In genomic region chr4:103961134-103962049, GRCm38 (mm10) we compare ENCODE assay signal across 16 mouse cellular contexts.
DNase-seq lines count a peak whose midpoint lies in the region; ATAC-seq and TF ChIP-seq lines count a peak whose summit lies in the region.
"Had no signal": no experiment of that assay in that cellular context is flagged by ENCODE, and none has a peak within 500 bp of the region (broad histone marks: within the 10 kb centered on the region; RNA-seq: fewer than 3 reads in every experiment).

No protein-coding gene starts in this region.

- ATAC-seq in forebrain, postnatal 0 days, result 0 out of 2 replicates have a peak, but pooled peaks have one; percentile 27
- ATAC-seq in forebrain, embryonic 12.5 days (ENCODE audit: low FRiP score), result no peak
- ATAC-seq in midbrain, embryonic 15.5 days (replicated peaks), result peak; percentile 78
- ATAC-seq: intestine, embryonic 16.5 days had no signal

- no peak overlapping the region for H3K4me2 ChIP-seq in forebrain, postnatal 0 days (ENCODE audit: low read depth)
- H3K4me2 ChIP-seq in forebrain, embryonic 12.5 days, result no peak overlapping the region
- H3K4me2 ChIP-seq in midbrain, embryonic 15.5 days, result no peak overlapping the region
- H3K4me2 ChIP-seq: embryonic facial prominence, embryonic 12.5 days; liver, embryonic 11.5 days; lung, embryonic 14.5 days had no signal

- H3K4me3 ChIP-seq in forebrain, postnatal 0 days (ENCODE audit: low read depth, low read length), result no peak overlapping the region
- no peak overlapping the region for H3K4me3 ChIP-seq in forebrain, embryonic 12.5 days (replicated peaks)
- no peak overlapping the region for H3K4me3 ChIP-seq in midbrain, embryonic 15.5 days
- H3K4me3 ChIP-seq: embryonic facial prominence, embryonic 12.5 days; hindbrain, embryonic 10.5 days had no signal

- WGBS in forebrain, postnatal 0 days, result 56% methylated on average over 7 of the region's 7 CpGs
- 60% methylated on average over 7 of the region's 7 CpGs for WGBS in forebrain, embryonic 12.5 days
- 50% methylated on average over 7 of the region's 7 CpGs for WGBS in midbrain, embryonic 15.5 days

- H3K27ac ChIP-seq in forebrain, postnatal 0 days (ENCODE audit: low read depth, low read length), result no peak overlapping the region
- H3K27ac ChIP-seq in forebrain, embryonic 12.5 days, result no peak overlapping the region
- 0 out of 2 replicates have a peak overlapping the region, but pooled peaks have one; percentile 29 for H3K27ac ChIP-seq in midbrain, embryonic 15.5 days
- H3K27ac ChIP-seq: embryonic facial prominence, embryonic 12.5 days; hindbrain, embryonic 10.5 days had no signal

- H3K9me3 ChIP-seq in forebrain, postnatal 0 days (ENCODE audit: low read length), result no peaks in the 10 kb centered on the region
- H3K9me3 ChIP-seq in forebrain, embryonic 12.5 days, result no peaks in the 10 kb centered on the region
- H3K9me3 ChIP-seq in midbrain, embryonic 15.5 days, result no peaks in the 10 kb centered on the region
- H3K9me3 ChIP-seq: embryonic facial prominence, embryonic 12.5 days; hindbrain, embryonic 10.5 days had no signal

- H3K36me3 ChIP-seq in forebrain, postnatal 0 days (ENCODE audit: insufficient read depth), result no peaks in the 10 kb centered on the region
- no peaks in the 10 kb centered on the region for H3K36me3 ChIP-seq in forebrain, embryonic 12.5 days (replicated peaks)
- H3K36me3 ChIP-seq in midbrain, embryonic 15.5 days (replicated peaks), result no peaks in the 10 kb centered on the region
- H3K36me3 ChIP-seq: embryonic facial prominence, embryonic 12.5 days; G1E; hindbrain, embryonic 10.5 days had no signal

- TF ChIP-seq CTCF in forebrain, postnatal 0 days (IDR thresholded peaks at IDR 0.05; ENCODE audit: low read depth), result no peak

- H3K9ac ChIP-seq in forebrain, postnatal 0 days, result no peak overlapping the region
- no peak overlapping the region for H3K9ac ChIP-seq in forebrain, embryonic 12.5 days
- H3K9ac ChIP-seq in midbrain, embryonic 15.5 days, result no peak overlapping the region
- H3K9ac ChIP-seq: embryonic facial prominence, embryonic 12.5 days; lung, embryonic 14.5 days had no signal

- DNase-seq in forebrain, postnatal 0 days, result peak; percentile 13
- DNase-seq in urinary bladder, adult 18-20 months (ENCODE audit: low spot score in 2 of 2), result peak; percentile 9 to 22
- no peak for DNase-seq in urinary bladder, adult 2 months (ENCODE audit: low spot score)
- no peak for DNase-seq in right cerebral cortex, postnatal 4 days
- DNase-seq in layer of hippocampus, postnatal 25 days (ENCODE audit: extremely low spot score in 1 of 2, low spot score in 1 of 2), result no peak
- DNase-seq: adrenal gland, postnatal 10 days; cerebellum, postnatal 36 days; lung, embryonic 14.5 days; right cerebral cortex, postnatal 14 days had no signal

- H3K4me1 ChIP-seq in forebrain, postnatal 0 days (ENCODE audit: insufficient read depth), result peaks cover 6% of the 10 kb centered on the region; the same call in 1 of the 2 replicates
- peaks cover 6% of the 10 kb centered on the region; the same call in 1 of the 2 replicates for H3K4me1 ChIP-seq in forebrain, embryonic 12.5 days
- peaks cover 11% of the 10 kb centered on the region for H3K4me1 ChIP-seq in midbrain, embryonic 15.5 days
- H3K4me1 ChIP-seq: embryonic facial prominence, embryonic 12.5 days had no signal

- no peaks in the 10 kb centered on the region for H3K27me3 ChIP-seq in forebrain, postnatal 0 days (ENCODE audit: insufficient read depth, low read length)
- H3K27me3 ChIP-seq in forebrain, embryonic 12.5 days, result no peaks in the 10 kb centered on the region
- no peaks in the 10 kb centered on the region for H3K27me3 ChIP-seq in midbrain, embryonic 15.5 days (replicated peaks)
- H3K27me3 ChIP-seq: embryonic facial prominence, embryonic 12.5 days had no signal

Comparison
In these comparisons a context has a peak if more than half of its experiments do, and no peak if none do; other contexts are left out.
1. DNase-seq: peak in forebrain, postnatal 0 days (single experiment) and urinary bladder, adult 18-20 months (2 of 2); none in urinary bladder, adult 2 months (single experiment), right cerebral cortex, postnatal 4 days (single experiment) and layer of hippocampus, postnatal 25 days (0 of 2).